Mouse (Mus musculus): ENCODE measurements at regions not wholly inside any gene's neighbourhood (a gene's known extent, or its start where the extent isn't known, plus 50 kb on each side); places are given as distances from the start of the nearest gene placed in this dataset.

GRCm38 (mm10) chr3:68813461-68813860, 55.9 kb upstream of the 1110032F04Rik start:
- no peak for TF ChIP-seq CTCF (IDR thresholded peaks at IDR 0.05 in 2 of 3, conservative IDR thresholded peaks at IDR 0.05 in 1 of 3; ENCODE audit: control insufficient read depth in 1 of 3, insufficient read depth in 1 of 3, low read depth in 2 of 3, low read length in 3 of 3, poor library complexity in 1 of 3, severe bottlenecking in 1 of 3)
- TF ChIP-seq SMC3 (IDR thresholded peaks at IDR 0.05; ENCODE audit: low read depth, low read length) = no peak
- no peak for TF ChIP-seq TAL1 (IDR thresholded peaks at IDR 0.05; ENCODE audit: low read length)
- TF ChIP-seq ZKSCAN1 (IDR thresholded peaks at IDR 0.05; ENCODE audit: low read depth, low read length) = no peak
- TF ChIP-seq EP300 (IDR thresholded peaks at IDR 0.05; ENCODE audit: low read depth in 1 of 2, low read length in 2 of 2) = no peak

Measured in MEL (cell line).